ENCODE assay signal across 8 mouse cellular contexts in the genomic region with DNA sequence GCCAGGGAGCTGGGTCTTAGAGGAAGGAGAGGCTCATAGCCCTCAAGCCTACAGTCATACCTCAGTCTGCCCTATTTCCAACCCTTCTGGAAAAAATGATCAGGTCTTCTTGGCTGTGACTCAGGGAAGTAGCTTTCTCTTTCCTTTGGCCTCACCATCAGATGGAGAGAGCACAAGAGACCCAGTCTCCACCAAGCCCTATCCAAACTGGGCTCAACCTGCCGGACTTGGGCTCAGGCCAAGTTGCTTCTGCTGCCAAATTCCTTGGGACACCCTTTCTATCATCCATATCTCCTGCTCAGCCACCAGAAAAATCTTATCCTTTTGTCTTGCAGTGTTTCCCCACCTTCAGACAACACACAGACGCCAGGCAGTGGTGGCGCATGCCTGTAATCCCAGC. TPM values are rescaled to one million over a fixed set of nuclear protein-coding genes. Genes with fewer than 3 reads are reported as not detected.
DNase-seq lines count a peak whose midpoint lies in the region; ATAC-seq lines count a peak whose summit lies in the region.

No protein-coding gene starts in this region.

- WGBS in hindbrain, embryonic 15.5 days, result 71% methylated on average over 3 of the region's 3 CpGs
- WGBS in hindbrain, embryonic 14.5 days, result 86% methylated on average over 3 of the region's 3 CpGs
- WGBS in heart, embryonic 14.5 days, result 51% methylated on average over 3 of the region's 3 CpGs
- WGBS in limb, embryonic 15.5 days, result 73% methylated on average over 3 of the region's 3 CpGs

- H3K4me2 ChIP-seq in hindbrain, embryonic 15.5 days, result no peak overlapping the region
- H3K4me2 ChIP-seq in hindbrain, embryonic 14.5 days (replicated peaks), result no peak overlapping the region
- H3K4me2 ChIP-seq in heart, embryonic 14.5 days (ENCODE audit: low read length), result 0 out of 2 replicates have a peak overlapping the region, but pooled peaks have one; percentile 78
- no peak overlapping the region for H3K4me2 ChIP-seq in limb, embryonic 15.5 days

- peak overlapping the region; percentile 55 for H3K27ac ChIP-seq in hindbrain, embryonic 15.5 days (replicated peaks)
- no peak overlapping the region for H3K27ac ChIP-seq in hindbrain, embryonic 14.5 days
- H3K27ac ChIP-seq in brown adipose tissue, adult 24 weeks (replicated peaks; ENCODE audit: low read depth, low read length), result peak overlapping the region; percentile 97
- H3K27ac ChIP-seq in heart, embryonic 14.5 days (replicated peaks in 1 of 2; ENCODE audit: control insufficient read depth in 1 of 2, insufficient read depth in 1 of 2, low read depth in 2 of 2, low read length in 2 of 2), result peak overlapping the region; percentile 51 to 60; a peak in 2 of 4 replicates
- peak overlapping the region; percentile 73 for H3K27ac ChIP-seq in limb, embryonic 15.5 days

- DNase-seq in hindbrain, embryonic 14.5 days (ENCODE audit: low spot score), result no peak
- DNase-seq in thymus, postnatal 25 days, result no peak
- no peak for DNase-seq in B cell, adult 2 months
- DNase-seq in layer of hippocampus, postnatal 25 days (ENCODE audit: extremely low spot score in 1 of 2, low spot score in 1 of 2), result no peak

- peaks cover 27% of the 10 kb centered on the region for H3K4me1 ChIP-seq in hindbrain, embryonic 15.5 days (replicated peaks)
- peaks cover 15% of the 10 kb centered on the region for H3K4me1 ChIP-seq in hindbrain, embryonic 14.5 days (replicated peaks; ENCODE audit: control insufficient read depth, insufficient read depth, low read length)
- peaks cover 22% of the 10 kb centered on the region for H3K4me1 ChIP-seq in brown adipose tissue, adult 24 weeks (ENCODE audit: control insufficient read depth, insufficient read depth, insufficient read length, low read length)
- H3K4me1 ChIP-seq in heart, embryonic 14.5 days (ENCODE audit: control insufficient read depth in 2 of 2, insufficient read depth in 2 of 2, low read length in 2 of 2), result peaks cover 31 to 49% of the 10 kb centered on the region in 2 experiments
- H3K4me1 ChIP-seq in limb, embryonic 15.5 days, result peaks cover 39% of the 10 kb centered on the region

- H3K9ac ChIP-seq in hindbrain, embryonic 15.5 days, result no peak overlapping the region
- no peak overlapping the region for H3K9ac ChIP-seq in hindbrain, embryonic 14.5 days
- H3K9ac ChIP-seq in heart, embryonic 14.5 days (ENCODE audit: low read length), result no peak overlapping the region
- no peak overlapping the region for H3K9ac ChIP-seq in limb, embryonic 15.5 days

- peaks cover 12% of the 10 kb centered on the region for H3K27me3 ChIP-seq in hindbrain, embryonic 15.5 days
- H3K27me3 ChIP-seq in hindbrain, embryonic 14.5 days (ENCODE audit: control insufficient read depth, insufficient read depth, low read length), result peaks cover 5% of the 10 kb centered on the region
- peaks cover 32% of the 10 kb centered on the region for H3K27me3 ChIP-seq in heart, embryonic 14.5 days (ENCODE audit: control insufficient read depth, insufficient read depth, low read length)
- 0 out of 2 replicates have a peak, but pooled peaks cover 6% of the 10 kb centered on the region for H3K27me3 ChIP-seq in limb, embryonic 15.5 days

- no peaks in the 10 kb centered on the region for H3K9me3 ChIP-seq in hindbrain, embryonic 15.5 days
- no peaks in the 10 kb centered on the region for H3K9me3 ChIP-seq in hindbrain, embryonic 14.5 days (ENCODE audit: control insufficient read depth, low read length)
- H3K9me3 ChIP-seq in heart, embryonic 14.5 days (ENCODE audit: control insufficient read depth, low read length), result no peaks in the 10 kb centered on the region
- no peaks in the 10 kb centered on the region for H3K9me3 ChIP-seq in limb, embryonic 15.5 days

- no peak overlapping the region for H3K4me3 ChIP-seq in hindbrain, embryonic 15.5 days
- no peak overlapping the region for H3K4me3 ChIP-seq in hindbrain, embryonic 14.5 days (replicated peaks; ENCODE audit: low read length)
- no peak overlapping the region for H3K4me3 ChIP-seq in brown adipose tissue, adult 24 weeks (ENCODE audit: insufficient read depth, low read depth, low read length)
- no peak overlapping the region for H3K4me3 ChIP-seq in heart, embryonic 14.5 days (ENCODE audit: control insufficient read depth in 1 of 2, insufficient read depth in 1 of 2, low read depth in 1 of 2, low read length in 2 of 2)
- no peak overlapping the region for H3K4me3 ChIP-seq in limb, embryonic 15.5 days

- ATAC-seq in hindbrain, embryonic 15.5 days (ENCODE audit: low FRiP score, low read depth), result no peak
- ATAC-seq in hindbrain, embryonic 14.5 days (ENCODE audit: low FRiP score), result no peak
- no peak for ATAC-seq in heart, embryonic 14.5 days (ENCODE audit: insufficient number of reproducible peaks, insufficient read depth, low FRiP score, low read depth)
- no peak for ATAC-seq in limb, embryonic 15.5 days (ENCODE audit: insufficient number of reproducible peaks, low FRiP score, low TSS enrichment, low read depth)

- no peaks in the 10 kb centered on the region for H3K36me3 ChIP-seq in hindbrain, embryonic 15.5 days
- H3K36me3 ChIP-seq in hindbrain, embryonic 14.5 days (replicated peaks; ENCODE audit: control insufficient read depth, insufficient read depth), result no peaks in the 10 kb centered on the region
- no peaks in the 10 kb centered on the region for H3K36me3 ChIP-seq in heart, embryonic 14.5 days (ENCODE audit: control insufficient read depth, insufficient read depth, low read length)
- no peaks in the 10 kb centered on the region for H3K36me3 ChIP-seq in limb, embryonic 15.5 days

RNA-seq across cellular contexts. Expression of a gene that starts 1.4 kb away (rescaled TPM):
- 32.2 and 33.7 TPM in 2 replicates for polyA plus RNA-seq in hindbrain, embryonic 15.5 days (2015; fragmentation: Nextera tagmentation; extraction: Ambion mirVana)
- 24.7 and 27.6 TPM in 2 replicates for polyA plus RNA-seq in hindbrain, embryonic 14.5 days (2014; fragmentation: Nextera tagmentation; extraction: Ambion mirVana)
- polyA plus RNA-seq in brown adipose tissue, adult 24 weeks (2012; ENCODE audit: insufficient read depth, insufficient read length, missing spikeins), result 2.3 and 3.9 TPM in 2 replicates
- polyA plus RNA-seq in heart, embryonic 14.5 days (2014; fragmentation: Nextera tagmentation; extraction: Ambion mirVana), result 4.5 and 4.9 TPM in 2 replicates
- 17.6 and 21.3 TPM in 2 replicates for polyA plus RNA-seq in limb, embryonic 15.5 days (2015; fragmentation: Nextera tagmentation; extraction: Ambion mirVana)
- 10 to 100 TPM in 1 of 2 experiments, 1 to 10 TPM in 1; 9.7 to 10.3 TPM for total RNA-seq in layer of hippocampus, postnatal 25 days (2021)

RNA-seq across cellular contexts. Expression of a gene that starts 9.8 kb away (rescaled TPM):
- 0.98 and 1.2 TPM in 2 replicates for polyA plus RNA-seq in hindbrain, embryonic 15.5 days (2015; fragmentation: Nextera tagmentation; extraction: Ambion mirVana)
- 0.84 and 0.93 TPM in 2 replicates for polyA plus RNA-seq in hindbrain, embryonic 14.5 days (2014; fragmentation: Nextera tagmentation; extraction: Ambion mirVana)
- 0.42 and 0.67 TPM in 2 replicates for polyA plus RNA-seq in brown adipose tissue, adult 24 weeks (2012; ENCODE audit: insufficient read depth, insufficient read length, missing spikeins)
- 2.4 and 2.5 TPM in 2 replicates for polyA plus RNA-seq in heart, embryonic 14.5 days (2014; fragmentation: Nextera tagmentation; extraction: Ambion mirVana)
- 0.38 and 0.52 TPM in 2 replicates for polyA plus RNA-seq in limb, embryonic 15.5 days (2015; fragmentation: Nextera tagmentation; extraction: Ambion mirVana)
- 10 to 100 TPM; 31.3 to 33.9 TPM for total RNA-seq in layer of hippocampus, postnatal 25 days (2021)

RNA-seq across cellular contexts. Expression of a gene that starts 14.4 kb away (rescaled TPM):
- not detected in 2 replicates for polyA plus RNA-seq in hindbrain, embryonic 15.5 days (2015; fragmentation: Nextera tagmentation; extraction: Ambion mirVana)
- not detected in 2 replicates for polyA plus RNA-seq in hindbrain, embryonic 14.5 days (2014; fragmentation: Nextera tagmentation; extraction: Ambion mirVana)
- polyA plus RNA-seq in brown adipose tissue, adult 24 weeks (2012; ENCODE audit: insufficient read depth, insufficient read length, missing spikeins), result not detected in 2 replicates
- polyA plus RNA-seq in heart, embryonic 14.5 days (2014; fragmentation: Nextera tagmentation; extraction: Ambion mirVana), result not detected in 2 replicates
- polyA plus RNA-seq in limb, embryonic 15.5 days (2015; fragmentation: Nextera tagmentation; extraction: Ambion mirVana), result not detected in 2 replicates
- total RNA-seq in layer of hippocampus, postnatal 25 days (2021), result not detected

RNA-seq across cellular contexts. Expression of a gene that starts 15.0 kb away (rescaled TPM):
- polyA plus RNA-seq in hindbrain, embryonic 15.5 days (2015; fragmentation: Nextera tagmentation; extraction: Ambion mirVana), result 92.0 and 99.4 TPM in 2 replicates
- 73.0 and 82.2 TPM in 2 replicates for polyA plus RNA-seq in hindbrain, embryonic 14.5 days (2014; fragmentation: Nextera tagmentation; extraction: Ambion mirVana)
- polyA plus RNA-seq in brown adipose tissue, adult 24 weeks (2012; ENCODE audit: insufficient read depth, insufficient read length, missing spikeins), result 57.0 and 74.0 TPM in 2 replicates
- 89.0 and 95.2 TPM in 2 replicates for polyA plus RNA-seq in heart, embryonic 14.5 days (2014; fragmentation: Nextera tagmentation; extraction: Ambion mirVana)
- polyA plus RNA-seq in limb, embryonic 15.5 days (2015; fragmentation: Nextera tagmentation; extraction: Ambion mirVana), result 84.1 and 91.5 TPM in 2 replicates
- 10 to 100 TPM; 47.5 to 56.3 TPM for total RNA-seq in layer of hippocampus, postnatal 25 days (2021)

RNA-seq across cellular contexts. Expression of a gene that starts 26.8 kb away (rescaled TPM):
- polyA plus RNA-seq in hindbrain, embryonic 15.5 days (2015; fragmentation: Nextera tagmentation; extraction: Ambion mirVana), result 248 and 265 TPM in 2 replicates
- 265 and 267 TPM in 2 replicates for polyA plus RNA-seq in hindbrain, embryonic 14.5 days (2014; fragmentation: Nextera tagmentation; extraction: Ambion mirVana)
- polyA plus RNA-seq in brown adipose tissue, adult 24 weeks (2012; ENCODE audit: insufficient read depth, insufficient read length, missing spikeins), result 367 and 416 TPM in 2 replicates
- polyA plus RNA-seq in heart, embryonic 14.5 days (2014; fragmentation: Nextera tagmentation; extraction: Ambion mirVana), result 146 and 160 TPM in 2 replicates
- polyA plus RNA-seq in limb, embryonic 15.5 days (2015; fragmentation: Nextera tagmentation; extraction: Ambion mirVana), result 169 and 184 TPM in 2 replicates
- total RNA-seq in layer of hippocampus, postnatal 25 days (2021), result 10 to 100 TPM; 82.3 to 93.0 TPM
